Mouse (Mus musculus) cerebellum, postnatal 14 days (tissue): ENCODE data around the gene Spef1.

Experiments
- DNase-seq, 2 experiments: peaks; one replicate each; pipeline ENCODE4 v3.0.0; 2021; ENCODE audit warnings: mixed read lengths in 2 of 2

Spef1 gene

GRCm38 (mm10) chr2:131140533-131140905, 46.6 kb downstream of the Spef1 start:
- no peak for DNase-seq

GRCm38 (mm10) chr2:131139886-131140532, 47.1 kb downstream of the Spef1 start:
- DNase-seq, result no peak

GRCm38 (mm10) chr2:131139287-131139686, 47.8 kb downstream of the Spef1 start:
- DNase-seq, result no peak

GRCm38 (mm10) chr2:131138760-131139159, 48.3 kb downstream of the Spef1 start:
- DNase-seq, result no peak

GRCm38 (mm10) chr2:131138296-131138695, 48.8 kb downstream of the Spef1 start:
- DNase-seq, result no peak

- DNase-seq, result no peak
These were observed 51.5 kb downstream of the Spef1 start for GRCm38 (mm10) chr2:131135521-131136139.

- no peak for DNase-seq
These were observed 52.2 kb downstream of the Spef1 start for GRCm38 (mm10) chr2:131134826-131135400.

- no peak for DNase-seq
These were observed 52.7 kb downstream of the Spef1 start for GRCm38 (mm10) chr2:131134381-131134780.

- DNase-seq, result no peak
These were observed 54.0 kb downstream of the Spef1 start, which contains the start of gene Gm11037 for GRCm38 (mm10) chr2:131132930-131133547. TSS of gene Gm11037 (plus strand) at chr2:131133497.

- DNase-seq, result no peak
These were observed 54.8 kb downstream of the Spef1 start for GRCm38 (mm10) chr2:131132111-131132888.

GRCm38 (mm10) chr2:131130849-131131248, 56.2 kb downstream of the Spef1 start:
- no peak for DNase-seq

GRCm38 (mm10) chr2:131129836-131130235, 57.2 kb downstream of the Spef1 start:
- no peak for DNase-seq

- no peak for DNase-seq
These were observed 58.4 kb downstream of the Spef1 start for GRCm38 (mm10) chr2:131128636-131129157.

- no peak for DNase-seq
These were observed 58.9 kb downstream of the Spef1 start for GRCm38 (mm10) chr2:131128211-131128610.

- no peak for DNase-seq
These were observed 59.8 kb downstream of the Spef1 start, which contains the start of gene Hspa12b for GRCm38 (mm10) chr2:131127161-131127730. TSS of gene Hspa12b (plus strand) at chr2:131127280.

- no peak for DNase-seq
These were observed 60.9 kb downstream of the Spef1 start for GRCm38 (mm10) chr2:131125964-131126815.

- no peak for DNase-seq
These were observed 61.7 kb downstream of the Spef1 start for GRCm38 (mm10) chr2:131125157-131125963.

GRCm38 (mm10) chr2:131124166-131124565, 62.9 kb downstream of the Spef1 start:
- DNase-seq, result no peak
